Comparison of ENCODE assay signal across 27 mouse cellular contexts in the genomic region with DNA sequence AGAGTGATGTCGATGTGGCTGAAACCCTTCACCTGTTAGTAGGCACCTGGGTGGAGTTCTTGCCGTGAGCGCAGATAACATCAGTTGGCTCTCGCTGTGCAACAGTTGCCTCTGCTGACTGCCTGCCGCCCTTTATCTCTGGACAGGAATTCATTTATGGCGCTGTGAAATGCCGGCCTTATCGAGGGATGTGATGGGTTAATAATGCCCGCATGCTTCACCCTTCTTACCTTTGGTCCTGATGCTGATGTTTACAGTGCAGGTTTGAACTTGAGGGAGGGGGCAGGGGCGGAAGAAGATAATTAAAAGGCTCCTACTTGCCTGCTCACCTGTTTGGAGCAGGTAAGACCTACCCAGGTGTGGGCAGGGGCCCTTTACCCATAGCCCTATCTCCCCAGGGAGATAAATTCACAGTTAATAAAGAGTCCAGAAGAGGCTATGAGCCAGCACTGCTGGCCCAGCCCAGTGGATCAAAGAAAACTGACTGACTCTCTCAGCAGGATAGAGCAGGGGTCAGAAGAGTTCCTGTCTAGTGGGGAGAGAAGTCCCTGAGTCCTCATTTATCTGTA.
DNase-seq lines count a peak whose midpoint lies in the region; ATAC-seq lines count a peak whose summit lies in the region.
"Had no signal": no experiment of that assay in that cellular context is flagged by ENCODE, and none has a peak within 500 bp of the region (broad histone marks: within the 10 kb centered on the region; RNA-seq: fewer than 3 reads in every experiment).

No protein-coding gene starts in this region.

- WGBS in intestine, embryonic 14.5 days = 56% methylated on average over 10 of the region's 10 CpGs
- WGBS in intestine, embryonic 16.5 days = 53% methylated on average over 10 of the region's 10 CpGs

- H3K9me3 ChIP-seq in intestine, embryonic 14.5 days (ENCODE audit: control insufficient read depth, low read length) = no peaks in the 10 kb centered on the region
- H3K9me3 ChIP-seq in intestine, embryonic 16.5 days (ENCODE audit: control insufficient read depth, low read length) = no peaks in the 10 kb centered on the region
- H3K9me3 ChIP-seq: embryonic facial prominence, embryonic 10.5 days; embryonic facial prominence, embryonic 13.5 days; forebrain, embryonic 12.5 days; forebrain, embryonic 15.5 days; heart, embryonic 15.5 days; hindbrain, embryonic 10.5 days; hindbrain, embryonic 13.5 days had no signal

- H3K4me1 ChIP-seq in intestine, embryonic 14.5 days (replicated peaks; ENCODE audit: control insufficient read depth, insufficient read depth, low read length) = peaks cover 5% of the 10 kb centered on the region; the same call in 1 of the 2 replicates
- peaks cover 20% of the 10 kb centered on the region for H3K4me1 ChIP-seq in intestine, embryonic 16.5 days (ENCODE audit: control insufficient read depth, insufficient read depth, low read length)
- H3K4me1 ChIP-seq: embryonic facial prominence, embryonic 13.5 days; forebrain, embryonic 12.5 days; forebrain, embryonic 15.5 days; heart, embryonic 12.5 days; heart, embryonic 15.5 days; hindbrain, embryonic 10.5 days; hindbrain, embryonic 13.5 days had no signal

- no peak overlapping the region for H3K9ac ChIP-seq in intestine, embryonic 14.5 days (ENCODE audit: low read length)
- H3K9ac ChIP-seq in intestine, embryonic 16.5 days (ENCODE audit: low read depth, low read length) = no peak overlapping the region
- H3K9ac ChIP-seq: embryonic facial prominence, embryonic 13.5 days; forebrain, embryonic 12.5 days; forebrain, embryonic 15.5 days; heart, embryonic 12.5 days; heart, embryonic 15.5 days; hindbrain, embryonic 13.5 days had no signal

- ATAC-seq in intestine, embryonic 14.5 days (replicated peaks; ENCODE audit: low FRiP score, low TSS enrichment, low read depth) = peak; percentile 74
- peak; percentile 92 for ATAC-seq in intestine, embryonic 16.5 days
- ATAC-seq: forebrain, embryonic 15.5 days; hindbrain, embryonic 16.5 days had no signal

- no peaks in the 10 kb centered on the region for H3K36me3 ChIP-seq in intestine, embryonic 14.5 days (ENCODE audit: control insufficient read depth, insufficient read depth, low read length)
- no peaks in the 10 kb centered on the region for H3K36me3 ChIP-seq in intestine, embryonic 16.5 days (ENCODE audit: control insufficient read depth, insufficient read depth, low read length)
- H3K36me3 ChIP-seq: embryonic facial prominence, embryonic 10.5 days; embryonic facial prominence, embryonic 13.5 days; forebrain, embryonic 12.5 days; forebrain, embryonic 15.5 days; heart, embryonic 12.5 days; heart, embryonic 15.5 days; hindbrain, embryonic 10.5 days; hindbrain, embryonic 13.5 days had no signal

- H3K27me3 ChIP-seq in intestine, embryonic 14.5 days (replicated peaks; ENCODE audit: control insufficient read depth, insufficient read depth, low read length) = no peaks in the 10 kb centered on the region
- H3K27me3 ChIP-seq in intestine, embryonic 16.5 days (replicated peaks; ENCODE audit: control insufficient read depth, insufficient read depth, low read length) = no peaks in the 10 kb centered on the region
- H3K27me3 ChIP-seq: embryonic facial prominence, embryonic 13.5 days; forebrain, embryonic 15.5 days; heart, embryonic 15.5 days; hindbrain, embryonic 13.5 days had no signal

- no peak overlapping the region for H3K4me3 ChIP-seq in intestine, embryonic 14.5 days (ENCODE audit: low read depth, low read length)
- no peak overlapping the region for H3K4me3 ChIP-seq in intestine, embryonic 16.5 days (ENCODE audit: low read length)
- H3K4me3 ChIP-seq: embryonic facial prominence, embryonic 10.5 days; embryonic facial prominence, embryonic 13.5 days; erythroblast, embryonic 14.5 days; forebrain, embryonic 12.5 days; forebrain, embryonic 15.5 days; heart, embryonic 12.5 days; heart, embryonic 15.5 days; hindbrain, embryonic 10.5 days; hindbrain, embryonic 13.5 days had no signal

- DNase-seq in urinary bladder, adult 18-20 months (ENCODE audit: low spot score in 2 of 2) = peak; percentile 47 to 72
- no peak for DNase-seq in urinary bladder, postnatal 10 days (ENCODE audit: low spot score)
- no peak for DNase-seq in intestine, embryonic 14.5 days (ENCODE audit: low spot score)
- DNase-seq in right cerebral cortex, adult 18-20 months = no peak
- no peak for DNase-seq in retina, embryonic 14.5 days (ENCODE audit: low spot score)
- DNase-seq: adrenal gland, adult 2 months; B cell, adult 2 months; cerebellum, adult 11-12 months; cerebellum, adult 8-10 months; cerebellum, postnatal 10 days; cerebellum, postnatal 36 days; embryo, embryonic 11 days; gastrocnemius, postnatal 25 days; heart, adult 18-20 months; heart, postnatal 10 days; heart, postnatal 36 days had no signal

- H3K4me2 ChIP-seq in intestine, embryonic 14.5 days (ENCODE audit: low read length) = no peak overlapping the region
- H3K4me2 ChIP-seq in intestine, embryonic 16.5 days (ENCODE audit: low read depth, low read length) = no peak overlapping the region
- H3K4me2 ChIP-seq: embryonic facial prominence, embryonic 13.5 days; forebrain, embryonic 12.5 days; forebrain, embryonic 15.5 days; heart, embryonic 12.5 days; heart, embryonic 15.5 days; hindbrain, embryonic 13.5 days had no signal

- no peak overlapping the region for H3K27ac ChIP-seq in intestine, embryonic 14.5 days (ENCODE audit: low read depth)
- no peak overlapping the region for H3K27ac ChIP-seq in intestine, embryonic 16.5 days (ENCODE audit: low read length)
- H3K27ac ChIP-seq: embryonic facial prominence, embryonic 10.5 days; embryonic facial prominence, embryonic 13.5 days; forebrain, embryonic 12.5 days; forebrain, embryonic 15.5 days; heart, embryonic 15.5 days; hindbrain, embryonic 10.5 days; hindbrain, embryonic 13.5 days had no signal

Comparison
In these comparisons a context has a peak if more than half of its experiments do, and no peak if none do; other contexts are left out.
1. DNase-seq: peak in urinary bladder, adult 18-20 months (2 of 2); none in urinary bladder, postnatal 10 days (single experiment), intestine, embryonic 14.5 days (single experiment), right cerebral cortex, adult 18-20 months (single experiment) and retina, embryonic 14.5 days (single experiment).